Mouse (Mus musculus) limb, embryonic 15.5 days (tissue): ENCODE measurements at regions not wholly inside any gene's neighbourhood (a gene's known extent, or its start where the extent isn't known, plus 50 kb on each side); places are given as distances from the start of the nearest gene placed in this dataset.

Experiments
- ATAC-seq: fragments of 200-750 bp; cut with Nextera tagmentation; 2 replicates; pipeline ENCODE4 v1.8.0; 2017; ENCODE audit warnings: low read depth, moderate TSS enrichment; ENCODE audit not compliant: insufficient number of reproducible peaks, low FRiP score, low TSS enrichment
- H3K27ac ChIP-seq: fragments of 300-500 bp; sonication (generic); 2 replicates; pipeline ENCODE4 v1.5.1; 2015; ENCODE audit warnings: moderate library complexity, mild to moderate bottlenecking, inconsistent platforms
- H3K27me3 ChIP-seq: fragments of 300-500 bp; sonication (generic); 2 replicates; pipeline ENCODE4 v1.6.1; 2015; ENCODE audit warnings: inconsistent platforms
- H3K36me3 ChIP-seq: fragments of 300-500 bp; sonication (generic); 2 replicates; pipeline ENCODE4 v1.6.1; 2015; ENCODE audit warnings: inconsistent platforms
- H3K4me1 ChIP-seq: fragments of 300-500 bp; sonication (generic); 2 replicates; pipeline ENCODE4 v1.6.1; 2015; ENCODE audit warnings: inconsistent platforms
- H3K4me2 ChIP-seq: fragments of 300-500 bp; sonication (generic); 2 replicates; pipeline ENCODE4 v1.6.1; 2015; ENCODE audit warnings: mild to moderate bottlenecking, inconsistent platforms
- H3K4me3 ChIP-seq: fragments of 300-500 bp; sonication (generic); 2 replicates; pipeline ENCODE4 v1.5.1; 2015; ENCODE audit warnings: mild to moderate bottlenecking, inconsistent platforms
- H3K9ac ChIP-seq: fragments of 300-500 bp; sonication (generic); 2 replicates; pipeline ENCODE4 v1.6.1; 2015; ENCODE audit warnings: inconsistent platforms
- H3K9me3 ChIP-seq: fragments of 300-500 bp; sonication (generic); 2 replicates; pipeline ENCODE4 v1.6.1; 2016; ENCODE audit warnings: inconsistent platforms
- WGBS: fragments of 180-500 bp; shearing (Covaris S2); methylation state at CpG from one replicate; pipeline ENCODE4 v1.1.7; 2015; 5-methylcytosine and 5-hydroxymethylcytosine counted together

DNA sequence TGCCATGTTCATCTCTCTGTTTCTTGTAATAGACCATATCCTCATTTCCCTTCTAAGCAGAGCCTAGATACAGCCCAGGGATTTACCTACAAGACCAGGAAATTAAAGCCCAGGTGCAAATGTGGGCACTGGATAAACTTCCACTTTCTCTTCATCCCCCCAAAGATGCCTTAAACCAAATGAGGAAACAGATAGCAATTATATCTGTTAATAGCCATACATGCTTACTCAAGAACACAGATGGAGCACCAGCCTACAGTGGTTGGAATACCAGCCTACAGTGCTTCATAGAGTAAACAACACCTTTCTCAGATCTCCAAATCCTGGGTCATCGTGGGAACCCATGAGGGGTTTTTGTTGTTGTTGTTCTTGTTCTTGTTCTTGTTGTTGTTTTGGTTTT lies 141.5 kb downstream of the Dhx15 start:
- Histone ChIP-seq H3K27ac (no peak overlapping the region), H3K4me1 (no peaks in the 10 kb centered on the region), H3K36me3 (no peaks in the 10 kb centered on the region), H3K4me2 (no peak overlapping the region), H3K27me3 (no peaks in the 10 kb centered on the region), H3K9ac (no peak overlapping the region), H3K4me3 (no peak overlapping the region), H3K9me3 (no peaks in the 10 kb centered on the region)
- no peak for ATAC-seq
- 92% methylated on average over 1 of the region's 1 CpGs for WGBS

GRCm38 (mm10) chr5:52046704-52047103 lies 143.6 kb downstream of the Dhx15 start:
- Histone ChIP-seq H3K27ac (no peak overlapping the region), H3K27me3 (no peaks in the 10 kb centered on the region), H3K4me3 (no peak overlapping the region), H3K4me2 (no peak overlapping the region), H3K36me3 (no peaks in the 10 kb centered on the region), H3K9me3 (no peaks in the 10 kb centered on the region), H3K9ac (no peak overlapping the region), H3K4me1 (no peaks in the 10 kb centered on the region)
- 68% methylated on average over 3 of the region's 3 CpGs for WGBS
- no peak for ATAC-seq

DNA sequence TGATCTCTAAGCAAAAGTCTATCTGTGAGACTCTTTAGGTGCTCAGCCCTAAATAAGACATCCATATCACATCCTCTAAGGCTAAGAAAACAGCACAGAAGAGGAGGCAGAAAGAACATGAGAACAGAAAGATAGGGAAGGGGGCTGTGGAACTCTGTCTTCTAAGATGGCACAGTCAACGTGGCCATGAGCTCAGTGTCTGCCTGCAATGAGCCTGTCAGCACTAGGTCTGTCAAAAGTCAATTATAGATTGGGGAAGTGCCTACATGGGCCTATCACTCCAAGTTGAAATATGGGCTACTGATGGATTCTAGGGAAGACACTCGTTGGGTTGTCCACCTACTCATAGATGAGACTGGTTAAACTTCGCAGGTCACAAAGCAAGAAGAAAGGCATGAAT lies 146.2 kb downstream of the Dhx15 start:
- Histone ChIP-seq H3K36me3 (no peaks in the 10 kb centered on the region), H3K9ac (no peak overlapping the region), H3K27ac (no peak overlapping the region), H3K9me3 (no peaks in the 10 kb centered on the region), H3K4me1 (no peaks in the 10 kb centered on the region), H3K4me3 (no peak overlapping the region), H3K4me2 (no peak overlapping the region), H3K27me3 (no peaks in the 10 kb centered on the region)
- ATAC-seq, result no peak
- 81% methylated on average over 3 of the region's 3 CpGs for WGBS

DNA sequence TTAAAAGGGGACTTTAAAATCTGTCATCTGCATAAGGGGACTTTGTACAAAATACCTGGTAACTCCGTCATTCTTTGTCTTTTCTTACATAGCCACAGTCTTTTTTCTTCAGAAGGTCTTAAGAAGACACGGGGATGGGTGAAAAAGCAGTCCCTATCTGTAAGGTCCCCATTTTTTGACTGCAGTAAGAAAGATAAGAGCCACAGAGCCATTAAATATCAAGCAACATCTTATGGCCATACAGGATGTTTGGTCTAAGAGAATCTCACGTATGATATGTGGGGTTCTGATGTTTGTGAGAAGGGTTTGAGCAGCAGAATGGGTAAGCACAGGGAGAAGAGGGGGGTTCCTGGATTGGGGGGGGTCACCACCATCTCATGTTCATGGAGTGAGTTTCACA lies 148.9 kb downstream of the Dhx15 start:
- no peak for ATAC-seq
- no peaks in the 10 kb centered on the region for H3K36me3 ChIP-seq

GRCm38 (mm10) chr5:52040427-52041312 lies 149.6 kb downstream of the Dhx15 start:
- WGBS, result 62% methylated on average over 24 of the region's 24 CpGs

More for the DNA sequence above, 148.9 kb downstream of the Dhx15 start:
- H3K4me1 ChIP-seq, result no peaks in the 10 kb centered on the region
- H3K9me3 ChIP-seq, result no peaks in the 10 kb centered on the region
- no peak overlapping the region for H3K4me3 ChIP-seq
- WGBS, result 87% methylated on average over 3 of the region's 3 CpGs
- no peak overlapping the region for H3K27ac ChIP-seq
- H3K27me3 ChIP-seq, result no peaks in the 10 kb centered on the region
- H3K9ac ChIP-seq, result no peak overlapping the region
- no peak overlapping the region for H3K4me2 ChIP-seq

GRCm38 (mm10) chr5:52035339-52035738 lies 155.0 kb downstream of the Dhx15 start:
- H3K4me1 ChIP-seq, result no peaks in the 10 kb centered on the region
- H3K36me3 ChIP-seq, result no peaks in the 10 kb centered on the region
- ATAC-seq, result no peak
- H3K9ac ChIP-seq, result no peak overlapping the region
- no peaks in the 10 kb centered on the region for H3K9me3 ChIP-seq
- 88% methylated on average over 6 of the region's 6 CpGs for WGBS
- H3K27ac ChIP-seq, result no peak overlapping the region
- H3K27me3 ChIP-seq, result no peaks in the 10 kb centered on the region
- H3K4me2 ChIP-seq, result no peak overlapping the region
- no peak overlapping the region for H3K4me3 ChIP-seq

More at GRCm38 (mm10) chr5:52040427-52041312, 149.6 kb downstream of the Dhx15 start:
- Histone ChIP-seq H3K4me2 (no peak overlapping the region), H3K4me1 (no peaks in the 10 kb centered on the region), H3K9ac (no peak overlapping the region), H3K27ac (no peak overlapping the region), H3K36me3 (no peaks in the 10 kb centered on the region), H3K4me3 (no peak overlapping the region), H3K27me3 (no peaks in the 10 kb centered on the region), H3K9me3 (no peaks in the 10 kb centered on the region)
- ATAC-seq, result no peak

DNA sequence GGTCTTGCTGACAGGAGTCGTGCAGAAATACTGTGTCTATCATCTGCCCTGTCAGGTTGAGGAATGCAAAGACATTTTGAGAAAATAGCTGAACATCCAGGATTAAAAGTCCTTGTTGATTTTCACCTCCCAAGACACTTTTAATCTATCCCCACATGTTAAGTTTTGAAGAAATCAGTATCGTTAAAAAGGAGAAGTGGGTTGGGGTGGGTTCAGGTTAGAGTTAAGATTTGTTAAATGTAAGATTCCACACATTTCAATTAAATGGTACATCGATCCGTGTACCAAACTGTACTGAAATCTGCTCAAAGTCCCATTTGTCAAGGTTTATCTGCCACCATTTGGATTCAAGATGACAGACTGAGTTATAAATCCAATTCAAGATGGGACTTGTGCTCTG lies 162.8 kb downstream of the Dhx15 start:
- Histone ChIP-seq H3K9me3 (no peaks in the 10 kb centered on the region), H3K27me3 (no peaks in the 10 kb centered on the region), H3K27ac (no peak overlapping the region), H3K4me2 (no peak overlapping the region), H3K36me3 (no peaks in the 10 kb centered on the region), H3K4me1 (peaks cover 4% of the 10 kb centered on the region; the same call in 1 of the 2 replicates), H3K4me3 (no peak overlapping the region), H3K9ac (no peak overlapping the region)
- WGBS, result 81% methylated on average over 4 of the region's 4 CpGs
- ATAC-seq, result no peak

GRCm38 (mm10) chr5:52026148-52026547 lies 164.2 kb downstream of the Dhx15 start:
- H3K27ac ChIP-seq, result no peak overlapping the region
- H3K4me3 ChIP-seq, result no peak overlapping the region
- 68% methylated on average over 3 of the region's 3 CpGs for WGBS
- H3K4me1 ChIP-seq, result peaks cover 4% of the 10 kb centered on the region; the same call in 1 of the 2 replicates
- no peaks in the 10 kb centered on the region for H3K9me3 ChIP-seq
- H3K9ac ChIP-seq, result no peak overlapping the region
- ATAC-seq, result no peak
- no peak overlapping the region for H3K4me2 ChIP-seq
- no peaks in the 10 kb centered on the region for H3K27me3 ChIP-seq
- no peaks in the 10 kb centered on the region for H3K36me3 ChIP-seq

- Histone ChIP-seq H3K27me3 (no peaks in the 10 kb centered on the region), H3K4me3 (no peak overlapping the region), H3K4me1 (peaks cover 4% of the 10 kb centered on the region; the same call in 1 of the 2 replicates), H3K9ac (no peak overlapping the region), H3K27ac (no peak overlapping the region), H3K4me2 (no peak overlapping the region), H3K36me3 (no peaks in the 10 kb centered on the region), H3K9me3 (no peaks in the 10 kb centered on the region)
- WGBS, result 50% methylated on average over 9 of the region's 9 CpGs
- no peak for ATAC-seq
Measured at GRCm38 (mm10) chr5:52023212-52023611, 167.1 kb downstream of the Dhx15 start.

DNA sequence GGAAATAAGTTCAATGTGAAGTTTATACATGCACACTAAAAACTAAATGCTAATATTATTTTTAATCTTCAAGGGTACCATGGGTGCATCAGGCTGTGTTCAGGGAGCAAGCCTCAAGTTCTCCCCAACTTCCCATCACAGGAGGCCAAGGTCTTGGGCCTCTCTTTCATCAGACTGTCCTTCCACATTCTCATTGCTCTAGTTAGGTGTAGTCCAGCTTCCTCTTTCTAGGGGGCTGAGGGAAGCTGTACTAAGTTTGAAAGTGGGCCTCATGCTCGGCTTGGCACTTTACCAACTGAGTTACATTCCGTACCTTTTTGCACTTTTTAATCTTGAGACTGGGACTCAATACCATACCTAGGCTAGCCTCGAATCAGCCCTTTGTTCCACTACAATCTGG lies 173.3 kb downstream of the Dhx15 start:
- Histone ChIP-seq H3K36me3 (no peaks in the 10 kb centered on the region), H3K9me3 (no peaks in the 10 kb centered on the region), H3K4me3 (no peak overlapping the region), H3K9ac (no peak overlapping the region), H3K27me3 (no peaks in the 10 kb centered on the region), H3K27ac (no peak overlapping the region), H3K4me2 (no peak overlapping the region), H3K4me1 (no peaks in the 10 kb centered on the region)
- WGBS, result 65% methylated on average over 3 of the region's 3 CpGs
- ATAC-seq, result no peak

DNA sequence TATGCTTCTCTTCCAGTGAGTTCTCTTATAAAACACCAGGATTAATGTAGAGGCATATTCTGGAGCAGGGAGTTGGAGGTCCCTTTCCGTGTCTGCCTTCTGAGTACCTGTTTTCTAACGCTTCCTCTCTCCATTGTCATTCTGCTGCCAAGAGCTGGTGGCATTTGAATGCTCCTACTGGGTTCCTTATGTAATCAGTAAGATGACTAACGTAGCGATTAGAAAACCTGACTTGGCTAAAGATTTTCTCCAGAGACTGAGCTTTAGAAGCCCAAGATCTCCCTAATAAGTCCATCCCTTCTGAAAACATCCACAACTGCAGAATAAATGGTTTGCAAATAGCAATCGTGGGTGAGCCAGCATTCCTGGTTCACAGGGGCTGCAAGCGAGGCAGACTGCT lies 174.5 kb downstream of the Dhx15 start:
- ATAC-seq, result no peak
- no peak overlapping the region for H3K27ac ChIP-seq
- no peak overlapping the region for H3K9ac ChIP-seq
- no peaks in the 10 kb centered on the region for H3K27me3 ChIP-seq
- no peaks in the 10 kb centered on the region for H3K4me1 ChIP-seq
- no peaks in the 10 kb centered on the region for H3K9me3 ChIP-seq
- H3K4me2 ChIP-seq, result no peak overlapping the region
- WGBS, result 50% methylated on average over 6 of the region's 6 CpGs
- H3K36me3 ChIP-seq, result no peaks in the 10 kb centered on the region
- H3K4me3 ChIP-seq, result no peak overlapping the region

DNA sequence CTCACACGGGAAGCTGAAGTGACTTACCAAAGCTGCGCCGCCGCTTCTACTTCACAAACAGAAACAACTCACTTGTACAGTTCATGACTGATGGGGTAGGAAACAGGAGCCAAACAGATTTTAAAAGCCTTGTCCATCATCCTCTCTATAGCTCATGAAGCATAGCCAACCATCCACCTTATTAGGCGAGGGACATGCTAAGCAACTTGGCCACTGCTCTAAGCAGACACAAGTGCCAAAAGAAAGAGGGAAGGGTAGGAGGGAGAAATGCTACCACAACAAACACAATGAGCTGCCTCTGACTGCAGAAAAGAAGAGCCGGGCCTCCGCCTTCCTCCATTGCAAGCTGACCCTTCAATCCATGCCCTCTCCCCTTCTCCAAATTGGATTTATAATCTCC lies 179.9 kb downstream of the Dhx15 start:
- no peak for ATAC-seq
- Histone ChIP-seq H3K9ac (no peak overlapping the region), H3K4me2 (no peak overlapping the region), H3K27me3 (no peaks in the 10 kb centered on the region), H3K36me3 (no peaks in the 10 kb centered on the region), H3K4me1 (no peaks in the 10 kb centered on the region), H3K9me3 (no peaks in the 10 kb centered on the region), H3K4me3 (no peak overlapping the region), H3K27ac (no peak overlapping the region)
- WGBS, result 90% methylated on average over 7 of the region's 7 CpGs
